Mouse (Mus musculus): ENCODE measurements around the gene Nsf. TPM values are rescaled to one million over a fixed set of nuclear protein-coding genes. Genes with fewer than 3 reads are reported as not detected.

The Nsf gene
- polyA plus RNA-seq, 1 experiment from 2014 or later, result 49.7 TPM

- H3K4me2 ChIP-seq, result no peak overlapping the region
- H3K27ac ChIP-seq, result no peak overlapping the region
- no peak overlapping the region for H3K9ac ChIP-seq
- H3K36me3 ChIP-seq, result peaks cover 4% of the 10 kb centered on the region; the same call in 1 of the 2 replicates
- no peaks in the 10 kb centered on the region for H3K9me3 ChIP-seq
- H3K27me3 ChIP-seq, result no peaks in the 10 kb centered on the region
- ATAC-seq (ENCODE audit: insufficient number of reproducible peaks, low FRiP score, low TSS enrichment, low read depth), result no peak
- WGBS, result 79% methylated on average over 25 of the region's 25 CpGs
- H3K4me1 ChIP-seq, result no peaks in the 10 kb centered on the region
- no peak overlapping the region for H3K4me3 ChIP-seq
Observed at GRCm38 (mm10) chr11:103937976-103938728, 15.7 kb downstream of the Nsf start.

GRCm38 (mm10) chr11:103937451-103937850 is 16.4 kb downstream of the Nsf start:
- Histone ChIP-seq H3K9ac (no peak overlapping the region), H3K27ac (no peak overlapping the region), H3K36me3 (peaks cover 4% of the 10 kb centered on the region; the same call in 1 of the 2 replicates), H3K4me2 (no peak overlapping the region), H3K4me3 (no peak overlapping the region), H3K9me3 (no peaks in the 10 kb centered on the region), H3K27me3 (no peaks in the 10 kb centered on the region), H3K4me1 (no peaks in the 10 kb centered on the region)
- WGBS, result 80% methylated on average over 9 of the region's 9 CpGs
- ATAC-seq (ENCODE audit: insufficient number of reproducible peaks, low FRiP score, low TSS enrichment, low read depth), result no peak

- ATAC-seq (ENCODE audit: insufficient number of reproducible peaks, low FRiP score, low TSS enrichment, low read depth), result no peak
- no peaks in the 10 kb centered on the region for H3K9me3 ChIP-seq
- H3K9ac ChIP-seq, result no peak overlapping the region
- WGBS, result 51% methylated on average over 2 of the region's 2 CpGs
- H3K4me3 ChIP-seq, result no peak overlapping the region
- H3K27me3 ChIP-seq, result no peaks in the 10 kb centered on the region
- H3K4me2 ChIP-seq, result no peak overlapping the region
- no peak overlapping the region for H3K27ac ChIP-seq
- no peaks in the 10 kb centered on the region for H3K36me3 ChIP-seq
- H3K4me1 ChIP-seq, result no peaks in the 10 kb centered on the region
Observed at GRCm38 (mm10) chr11:103935717-103936116, 18.1 kb downstream of the Nsf start.

GRCm38 (mm10) chr11:103933886-103934285 is 20.0 kb downstream of the Nsf start:
- ATAC-seq (ENCODE audit: insufficient number of reproducible peaks, low FRiP score, low TSS enrichment, low read depth), result no peak
- Histone ChIP-seq H3K27me3 (no peaks in the 10 kb centered on the region), H3K9ac (no peak overlapping the region), H3K4me2 (no peak overlapping the region), H3K4me3 (no peak overlapping the region), H3K27ac (no peak overlapping the region), H3K9me3 (no peaks in the 10 kb centered on the region), H3K4me1 (no peaks in the 10 kb centered on the region), H3K36me3 (no peaks in the 10 kb centered on the region)
- WGBS, result 88% methylated on average over 6 of the region's 6 CpGs

GRCm38 (mm10) chr11:103923957-103924356 is 29.9 kb downstream of the Nsf start:
- Histone ChIP-seq H3K27me3 (no peaks in the 10 kb centered on the region), H3K4me3 (no peak overlapping the region), H3K9ac (no peak overlapping the region), H3K4me1 (no peaks in the 10 kb centered on the region), H3K4me2 (no peak overlapping the region), H3K27ac (no peak overlapping the region), H3K9me3 (no peaks in the 10 kb centered on the region), H3K36me3 (peaks cover 28% of the 10 kb centered on the region)
- WGBS, result 93% methylated on average over 2 of the region's 2 CpGs
- ATAC-seq (ENCODE audit: insufficient number of reproducible peaks, low FRiP score, low TSS enrichment, low read depth), result no peak

GRCm38 (mm10) chr11:103923272-103923671 is 30.6 kb downstream of the Nsf start:
- ATAC-seq (ENCODE audit: insufficient number of reproducible peaks, low FRiP score, low TSS enrichment, low read depth), result no peak
- no peak overlapping the region for H3K4me3 ChIP-seq
- H3K4me2 ChIP-seq, result no peak overlapping the region
- H3K4me1 ChIP-seq, result no peaks in the 10 kb centered on the region
- H3K9me3 ChIP-seq, result no peaks in the 10 kb centered on the region
- H3K27me3 ChIP-seq, result no peaks in the 10 kb centered on the region
- H3K36me3 ChIP-seq, result peaks cover 23% of the 10 kb centered on the region
- WGBS, result 88% methylated on average over 4 of the region's 4 CpGs
- H3K27ac ChIP-seq, result no peak overlapping the region
- H3K9ac ChIP-seq, result no peak overlapping the region

DNA sequence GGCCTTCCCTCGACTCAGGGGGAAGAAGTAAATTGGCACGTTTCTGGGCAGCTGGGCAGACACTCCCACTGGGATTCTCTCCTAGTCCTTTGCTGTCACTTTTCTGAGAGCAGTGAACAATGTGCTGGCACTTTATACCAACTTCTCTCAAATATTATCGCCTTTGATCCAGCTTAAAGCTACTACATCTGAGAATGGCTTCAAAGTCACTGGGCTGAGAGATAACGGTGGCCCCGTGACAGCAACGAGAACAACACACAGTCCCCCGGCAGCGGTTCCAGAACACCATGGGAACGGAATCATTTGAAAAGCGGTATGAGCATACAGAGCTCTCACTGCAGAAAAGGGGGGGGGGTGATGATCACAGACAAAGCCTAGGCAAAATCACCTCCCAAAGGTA is 31.0 kb downstream of the Nsf start:
- no peak for ATAC-seq (ENCODE audit: insufficient number of reproducible peaks, low FRiP score, low TSS enrichment, low read depth)
- Histone ChIP-seq H3K4me2 (no peak overlapping the region), H3K36me3 (peaks cover 23% of the 10 kb centered on the region), H3K9me3 (no peaks in the 10 kb centered on the region), H3K27me3 (no peaks in the 10 kb centered on the region), H3K27ac (no peak overlapping the region), H3K4me1 (no peaks in the 10 kb centered on the region), H3K4me3 (no peak overlapping the region), H3K9ac (no peak overlapping the region)
- WGBS, result 92% methylated on average over 10 of the region's 10 CpGs

DNA sequence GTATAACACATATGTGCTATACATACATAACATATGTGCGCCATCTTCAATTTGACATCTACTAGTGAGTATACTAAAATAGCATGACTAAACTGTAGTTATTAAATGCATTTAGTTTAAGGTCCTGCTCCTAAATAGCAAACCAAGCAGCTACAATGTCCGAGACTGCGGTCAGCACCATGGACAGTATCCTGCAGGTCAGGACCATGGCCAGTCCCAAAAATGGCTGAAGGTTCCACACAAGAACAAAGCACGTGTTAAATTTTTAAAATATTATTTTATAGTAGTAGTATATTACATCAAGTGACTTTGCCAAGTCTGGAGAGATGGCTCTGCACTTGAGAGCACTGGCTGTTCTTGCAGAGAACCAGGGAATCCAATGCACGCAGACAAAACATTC is 33.2 kb downstream of the Nsf start:
- ATAC-seq (ENCODE audit: insufficient number of reproducible peaks, low FRiP score, low TSS enrichment, low read depth), result no peak
- Histone ChIP-seq H3K36me3 (peaks cover 16% of the 10 kb centered on the region), H3K4me2 (no peak overlapping the region), H3K27ac (no peak overlapping the region), H3K4me3 (no peak overlapping the region), H3K9me3 (no peaks in the 10 kb centered on the region), H3K4me1 (no peaks in the 10 kb centered on the region), H3K9ac (no peak overlapping the region), H3K27me3 (no peaks in the 10 kb centered on the region)
- WGBS, result 61% methylated on average over 5 of the region's 5 CpGs

- Histone ChIP-seq H3K27ac (no peak overlapping the region), H3K4me1 (no peaks in the 10 kb centered on the region), H3K27me3 (no peaks in the 10 kb centered on the region), H3K4me3 (no peak overlapping the region), H3K36me3 (peaks cover 36% of the 10 kb centered on the region), H3K4me2 (no peak overlapping the region), H3K9me3 (no peaks in the 10 kb centered on the region), H3K9ac (no peak overlapping the region)
- WGBS, result 74% methylated on average over 7 of the region's 7 CpGs
- ATAC-seq (ENCODE audit: insufficient number of reproducible peaks, low FRiP score, low TSS enrichment, low read depth), result no peak
Observed at GRCm38 (mm10) chr11:103916807-103917206, 37.0 kb downstream of the Nsf start.

DNA sequence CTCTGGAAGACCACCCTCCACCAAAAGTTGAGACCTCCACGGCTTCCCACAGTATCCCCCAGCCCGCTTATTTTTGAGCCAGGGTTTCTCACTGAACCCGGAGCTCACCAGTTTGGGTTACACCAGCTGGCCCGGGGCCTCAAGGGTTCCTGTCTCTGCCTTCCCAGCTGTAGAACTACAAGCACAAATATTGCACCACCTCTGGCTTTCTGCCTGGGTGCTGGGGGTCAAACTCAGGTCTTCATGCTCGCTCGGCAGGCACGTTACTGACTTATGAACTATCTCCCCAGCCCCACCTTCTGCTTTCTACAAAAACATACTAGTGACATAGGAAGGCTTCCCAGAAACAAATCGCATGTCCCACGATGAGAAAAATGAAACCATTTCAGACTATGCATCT is 38.2 kb downstream of the Nsf start:
- no peak overlapping the region for H3K27ac ChIP-seq
- H3K36me3 ChIP-seq, result peaks cover 37% of the 10 kb centered on the region
- no peak overlapping the region for H3K9ac ChIP-seq
- H3K9me3 ChIP-seq, result no peaks in the 10 kb centered on the region
- no peak overlapping the region for H3K4me2 ChIP-seq
- WGBS, result 90% methylated on average over 9 of the region's 9 CpGs
- no peaks in the 10 kb centered on the region for H3K4me1 ChIP-seq
- H3K4me3 ChIP-seq, result no peak overlapping the region
- H3K27me3 ChIP-seq, result no peaks in the 10 kb centered on the region
- no peak for ATAC-seq (ENCODE audit: insufficient number of reproducible peaks, low FRiP score, low TSS enrichment, low read depth)

GRCm38 (mm10) chr11:103910993-103911585 is 42.8 kb downstream of the Nsf start:
- ATAC-seq (ENCODE audit: insufficient number of reproducible peaks, low FRiP score, low TSS enrichment, low read depth), result no peak
- H3K27ac ChIP-seq, result no peak overlapping the region
- H3K36me3 ChIP-seq, result peaks cover 42% of the 10 kb centered on the region
- H3K4me1 ChIP-seq, result no peaks in the 10 kb centered on the region
- no peaks in the 10 kb centered on the region for H3K27me3 ChIP-seq
- no peak overlapping the region for H3K4me2 ChIP-seq
- 57% methylated on average over 7 of the region's 7 CpGs for WGBS
- no peaks in the 10 kb centered on the region for H3K9me3 ChIP-seq
- H3K4me3 ChIP-seq, result no peak overlapping the region
- no peak overlapping the region for H3K9ac ChIP-seq

DNA sequence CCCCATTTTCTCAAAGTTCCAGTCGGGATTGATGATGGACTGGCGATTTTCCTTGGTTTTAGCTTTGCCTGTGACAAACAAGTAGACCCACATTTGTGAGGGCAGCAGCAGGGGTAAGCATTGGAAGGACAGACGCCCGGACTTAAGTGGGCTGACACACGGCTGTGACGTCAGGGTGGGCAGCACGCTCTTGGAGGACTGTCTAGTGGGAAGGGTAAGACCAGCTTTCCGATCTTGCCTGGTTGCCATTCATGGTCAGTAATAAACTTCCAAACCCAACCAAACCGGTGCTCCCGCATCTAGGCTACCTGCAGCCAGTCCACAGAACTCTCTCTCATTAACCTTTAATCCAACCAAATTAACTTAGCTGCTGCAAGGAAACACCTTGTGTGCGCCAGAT is 43.3 kb downstream of the Nsf start:
- H3K27ac ChIP-seq, result no peak overlapping the region
- no peak for ATAC-seq (ENCODE audit: insufficient number of reproducible peaks, low FRiP score, low TSS enrichment, low read depth)
- H3K4me2 ChIP-seq, result no peak overlapping the region

More for the DNA sequence above, 43.3 kb downstream of the Nsf start:
- Histone ChIP-seq H3K36me3 (peaks cover 37% of the 10 kb centered on the region), H3K9ac (no peak overlapping the region), H3K27me3 (no peaks in the 10 kb centered on the region), H3K4me3 (no peak overlapping the region), H3K4me1 (no peaks in the 10 kb centered on the region), H3K9me3 (no peaks in the 10 kb centered on the region)
- 92% methylated on average over 11 of the region's 11 CpGs for WGBS
